Mouse (Mus musculus): ENCODE data around the gene Map3k11.

DNA sequence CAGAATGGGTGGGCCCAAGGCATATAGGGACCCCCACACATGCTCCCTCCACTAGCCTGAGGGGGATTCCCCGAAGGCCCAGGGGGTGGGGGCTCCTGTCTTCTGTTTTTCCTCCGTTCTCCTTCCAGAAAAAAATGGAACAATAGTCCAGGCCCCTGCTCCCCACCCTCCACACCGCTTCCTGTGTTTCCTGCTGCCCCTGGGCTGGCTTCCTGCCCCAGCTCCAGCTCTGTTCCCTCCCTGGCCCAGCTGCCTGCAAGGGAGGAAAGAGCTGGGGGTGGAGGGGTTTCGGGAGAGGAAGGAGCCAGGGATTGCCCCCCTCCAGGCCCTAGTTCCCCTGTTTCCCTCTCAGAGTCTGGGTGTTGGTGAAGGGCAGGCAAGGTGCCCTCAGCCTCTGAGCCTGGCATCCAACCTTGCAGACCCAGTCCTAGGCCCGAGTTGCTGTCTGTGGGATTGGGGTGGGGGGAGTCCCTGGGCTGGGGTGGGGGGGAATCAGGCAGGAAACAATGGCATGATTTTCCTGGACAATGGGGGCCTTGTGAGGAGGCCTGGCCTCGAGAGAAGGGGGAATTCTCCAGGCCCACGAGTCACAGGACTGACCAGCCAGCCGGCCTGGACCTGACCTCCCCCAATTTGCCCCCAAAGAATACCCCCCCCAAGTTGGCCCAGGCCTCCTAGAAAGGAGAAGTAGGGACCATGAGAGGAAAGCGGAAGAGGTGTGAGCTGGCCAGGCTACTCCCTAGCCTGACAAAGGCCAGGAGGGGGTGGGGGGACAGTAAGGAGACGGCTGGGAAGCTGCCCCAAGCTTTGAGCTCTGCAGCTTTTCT is 3.8 kb downstream of the Map3k11 start:
- TF ChIP-seq CTCF (IDR thresholded peaks at IDR 0.05; ENCODE audit: extremely low read depth, insufficient read depth, insufficient read length, insufficient replicate concordance) (no peak), POLR2A (IDR thresholded peaks at IDR 0.05; ENCODE audit: low read depth, low read length) (no peak)
